Mouse (Mus musculus) left cerebral cortex, postnatal 36 days (tissue): ENCODE results near the gene Strbp. TPM values are rescaled to one million over a fixed set of nuclear protein-coding genes. Genes with fewer than 3 reads are reported as not detected.
A peak's percentile ranks its signal among the peaks of the same experiment; 100 is the strongest.

Experiments
- DNase-seq, 2 experiments: peaks; one replicate each; pipeline ENCODE4 v3.0.0; 2021 to 2022; ENCODE audit warnings: low spot score in 2 of 2, mixed read lengths in 1 of 2
- intact Hi-C: fragments of 180-260 bp; cut with DNase I; formaldehyde crosslinking; loops from one replicate; pipeline ENCODE4 v1.15.1; 2025
- total RNA-seq, 2 experiments: library from RNA; stranded (reverse); gene quantifications; 2 replicates each; pipeline ENCODE4 v1.2.3; 2021

Gene Strbp
- total RNA-seq = 100 to 1,000 TPM; 282 to 292 TPM

- intact Hi-C loops = loop anchor here (2.0 to 5.0 kb wide), 2 partner anchors 34 to 67 kb away; no protein-coding TSS in a partner anchor
Measured at GRCm38 (mm10) chr2:37703230-37703954, at the start of gene Strbp. Gene Strbp, minus strand, starts transcription at chr2:37703859.

GRCm38 (mm10) chr2:37751114-37751513, 47.5 kb upstream of the Strbp start:
- intact Hi-C loops = no loop called here

More at GRCm38 (mm10) chr2:37703230-37703954, at the start of gene Strbp:
- peak; percentile 91 to 97 for DNase-seq

GRCm38 (mm10) chr2:37749323-37749722, 45.7 kb upstream of the Strbp start:
- DNase-seq = no peak
- intact Hi-C loops = no loop called here

More at GRCm38 (mm10) chr2:37751114-37751513, 47.5 kb upstream of the Strbp start:
- DNase-seq = no peak

- intact Hi-C loops = no loop called here
Measured at GRCm38 (mm10) chr2:37748442-37749066, 44.9 kb upstream of the Strbp start.

GRCm38 (mm10) chr2:37747909-37748308, 44.2 kb upstream of the Strbp start:
- no peak for DNase-seq
- intact Hi-C loops = no loop called here

More at GRCm38 (mm10) chr2:37748442-37749066, 44.9 kb upstream of the Strbp start:
- no peak for DNase-seq

GRCm38 (mm10) chr2:37746293-37747049, 42.8 kb upstream of the Strbp start:
- intact Hi-C loops = no loop called here

GRCm38 (mm10) chr2:37744773-37745395, 41.2 kb upstream of the Strbp start:
- intact Hi-C loops = no loop called here
- no peak for DNase-seq

More at GRCm38 (mm10) chr2:37746293-37747049, 42.8 kb upstream of the Strbp start:
- DNase-seq = no peak

- no peak for DNase-seq
- intact Hi-C loops = no loop called here
Measured at GRCm38 (mm10) chr2:37741806-37742554, 38.3 kb upstream of the Strbp start.

GRCm38 (mm10) chr2:37735807-37736188, 32.1 kb upstream of the Strbp start:
- intact Hi-C loops = loop anchor here (5.0 kb wide), 1 partner anchor 33 kb away; the partner anchor contains the start of gene Strbp

GRCm38 (mm10) chr2:37734979-37735806, 31.5 kb upstream of the Strbp start:
- intact Hi-C loops = loop anchor here (5.0 kb wide), 1 partner anchor 33 kb away; the partner anchor contains the start of gene Strbp
- peak; percentile 26 to 36 for DNase-seq

More at GRCm38 (mm10) chr2:37735807-37736188, 32.1 kb upstream of the Strbp start:
- no peak for DNase-seq

- no peak for DNase-seq
- intact Hi-C loops = no loop called here
Measured at GRCm38 (mm10) chr2:37731241-37731801, 27.7 kb upstream of the Strbp start.

GRCm38 (mm10) chr2:37724231-37724630, 20.6 kb upstream of the Strbp start:
- DNase-seq = no peak
- intact Hi-C loops = no loop called here

- intact Hi-C loops = no loop called here
- DNase-seq = no peak
Measured at GRCm38 (mm10) chr2:37723501-37724090, 19.9 kb upstream of the Strbp start.

GRCm38 (mm10) chr2:37722674-37723465, 19.2 kb upstream of the Strbp start:
- no peak for DNase-seq
- intact Hi-C loops = no loop called here

- DNase-seq = no peak
- intact Hi-C loops = no loop called here
Measured at GRCm38 (mm10) chr2:37716266-37716665, 12.6 kb upstream of the Strbp start.

- intact Hi-C loops = no loop called here
Measured at GRCm38 (mm10) chr2:37715364-37715763, 11.7 kb upstream of the Strbp start.

GRCm38 (mm10) chr2:37713100-37713499, 9.4 kb upstream of the Strbp start:
- no peak for DNase-seq
- intact Hi-C loops = no loop called here

More at GRCm38 (mm10) chr2:37715364-37715763, 11.7 kb upstream of the Strbp start:
- no peak for DNase-seq
